Mouse (Mus musculus): ENCODE data around the gene 4833427G06Rik. TPM values are rescaled to one million over a fixed set of nuclear protein-coding genes. Genes with fewer than 3 reads are reported as not detected.
A peak's percentile ranks its signal among the peaks of the same experiment; 100 is the strongest.
"Not testable (repeated sequence)": the region's sequence is repeated elsewhere in the genome, so short reads cannot be mapped to it uniquely, and the experiment has no call there.

The 4833427G06Rik gene
- polyA plus RNA-seq (2014; fragmentation: Nextera tagmentation; extraction: Ambion mirVana): not detected in 2 replicates

DNA sequence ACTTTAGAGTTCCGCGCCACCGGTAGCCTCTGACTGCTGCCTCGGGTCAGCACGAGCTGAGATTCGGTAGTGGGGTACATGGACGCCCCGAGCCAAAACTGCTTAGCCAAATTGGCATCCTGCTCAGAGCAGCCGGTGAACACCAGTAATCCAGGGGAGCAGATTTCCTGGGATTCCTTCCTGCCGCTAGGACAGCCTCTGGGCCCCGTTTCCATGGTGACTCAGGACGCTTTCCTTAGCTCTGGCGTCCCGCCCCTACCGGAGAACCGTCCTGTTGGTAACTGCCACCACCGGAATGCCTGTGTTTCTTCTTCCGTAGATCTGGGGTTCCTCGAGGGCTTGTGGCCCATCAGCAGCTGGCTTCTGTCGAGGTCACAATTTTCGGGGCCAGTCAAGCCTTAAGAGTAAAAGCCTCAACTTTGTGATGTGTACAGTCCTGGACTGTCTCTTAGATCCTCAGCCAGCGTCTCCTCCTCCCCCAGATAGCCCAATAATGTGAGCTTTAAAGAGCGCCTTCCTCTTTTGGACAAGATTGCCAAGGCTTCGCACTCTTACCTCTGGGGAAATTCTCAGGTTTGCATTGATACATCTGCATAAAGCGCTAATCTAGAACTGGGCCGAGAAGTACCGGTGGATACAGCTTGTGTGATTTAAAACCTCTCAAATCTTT lies at the start of gene 4833427G06Rik:
TSS of gene 4833427G06Rik (minus strand) at position 323 of the 670 bp plus-strand sequence.
- Histone ChIP-seq H3K27ac (ENCODE audit: low read depth) (no peak within 1 kb of the TSS), H3K4me2 (ENCODE audit: low read length) (peak within 1 kb of the TSS; percentile 100), H3K9me3 (ENCODE audit: control insufficient read depth, low read length) (no peaks in the 10 kb centered on the region), H3K4me1 (replicated peaks; ENCODE audit: control insufficient read depth, insufficient read depth, low read length) (peaks cover 7% of the 10 kb centered on the region; the same call in 1 of the 2 replicates), H3K9ac (ENCODE audit: low read length) (no peak within 1 kb of the TSS), H3K36me3 (ENCODE audit: control insufficient read depth, insufficient read depth, low read length) (no peaks in the 10 kb centered on the region), H3K4me3 (ENCODE audit: low read depth, low read length) (peak within 1 kb of the TSS; percentile 16; the same call in 1 of the 2 replicates), H3K27me3 (replicated peaks; ENCODE audit: control insufficient read depth, insufficient read depth, low read length) (peaks cover 9% of the 10 kb centered on the region; the same call in 1 of the 2 replicates)
- 9% methylated on average over 27 of the region's 27 CpGs for WGBS
- DNase-seq (ENCODE audit: low spot score) (peak; percentile 85), ATAC-seq (replicated peaks; ENCODE audit: low FRiP score, low TSS enrichment, low read depth) (peak; percentile 75)

- Histone ChIP-seq H3K36me3 (ENCODE audit: control insufficient read depth, insufficient read depth, low read length) (no peaks in the 10 kb centered on the region), H3K4me3 (ENCODE audit: low read depth, low read length) (no peak overlapping the region), H3K27ac (ENCODE audit: low read depth) (no peak overlapping the region), H3K4me2 (ENCODE audit: low read length) (no peak overlapping the region), H3K27me3 (replicated peaks; ENCODE audit: control insufficient read depth, insufficient read depth, low read length) (no peaks in the 10 kb centered on the region), H3K9me3 (ENCODE audit: control insufficient read depth, low read length) (no peaks in the 10 kb centered on the region), H3K9ac (ENCODE audit: low read length) (no peak overlapping the region), H3K4me1 (replicated peaks; ENCODE audit: control insufficient read depth, insufficient read depth, low read length) (peaks cover 3% of the 10 kb centered on the region)
- DNase-seq (ENCODE audit: low spot score): no peak
- WGBS: 81% methylated on average over 5 of the region's 5 CpGs
- ATAC-seq (replicated peaks; ENCODE audit: low FRiP score, low TSS enrichment, low read depth): no peak
Observed at GRCm38 (mm10) chr9:51147294-51147693, 45.4 kb upstream of the 4833427G06Rik start.

- Histone ChIP-seq H3K4me1 (replicated peaks; ENCODE audit: control insufficient read depth, insufficient read depth, low read length) (peaks cover 3% of the 10 kb centered on the region), H3K9ac (ENCODE audit: low read length) (no peak overlapping the region), H3K27me3 (replicated peaks; ENCODE audit: control insufficient read depth, insufficient read depth, low read length) (no peaks in the 10 kb centered on the region), H3K4me2 (ENCODE audit: low read length) (no peak overlapping the region), H3K9me3 (ENCODE audit: control insufficient read depth, low read length) (no peaks in the 10 kb centered on the region), H3K4me3 (ENCODE audit: low read depth, low read length) (no peak overlapping the region), H3K36me3 (ENCODE audit: control insufficient read depth, insufficient read depth, low read length) (no peaks in the 10 kb centered on the region), H3K27ac (ENCODE audit: low read depth) (no peak overlapping the region)
- ATAC-seq (replicated peaks; ENCODE audit: low FRiP score, low TSS enrichment, low read depth) (no peak), DNase-seq (ENCODE audit: low spot score) (no peak)
- WGBS: 75% methylated on average over 4 of the region's 4 CpGs
Observed at GRCm38 (mm10) chr9:51146496-51146895, 44.6 kb upstream of the 4833427G06Rik start.

- no peak overlapping the region for H3K9ac ChIP-seq (ENCODE audit: low read length)
- H3K4me1 ChIP-seq (replicated peaks; ENCODE audit: control insufficient read depth, insufficient read depth, low read length): peaks cover 3% of the 10 kb centered on the region
- H3K9me3 ChIP-seq (ENCODE audit: control insufficient read depth, low read length): no peaks in the 10 kb centered on the region
- H3K4me2 ChIP-seq (ENCODE audit: low read length): no peak overlapping the region
- WGBS: 70% methylated on average over 6 of the region's 6 CpGs
- DNase-seq (ENCODE audit: low spot score) (peak; percentile 34), ATAC-seq (replicated peaks; ENCODE audit: low FRiP score, low TSS enrichment, low read depth) (no peak)
- H3K27me3 ChIP-seq (replicated peaks; ENCODE audit: control insufficient read depth, insufficient read depth, low read length): no peaks in the 10 kb centered on the region
- H3K27ac ChIP-seq (ENCODE audit: low read depth): no peak overlapping the region
- no peak overlapping the region for H3K4me3 ChIP-seq (ENCODE audit: low read depth, low read length)
- H3K36me3 ChIP-seq (ENCODE audit: control insufficient read depth, insufficient read depth, low read length): no peaks in the 10 kb centered on the region
Observed at GRCm38 (mm10) chr9:51144218-51144617, 42.3 kb upstream of the 4833427G06Rik start.

DNA sequence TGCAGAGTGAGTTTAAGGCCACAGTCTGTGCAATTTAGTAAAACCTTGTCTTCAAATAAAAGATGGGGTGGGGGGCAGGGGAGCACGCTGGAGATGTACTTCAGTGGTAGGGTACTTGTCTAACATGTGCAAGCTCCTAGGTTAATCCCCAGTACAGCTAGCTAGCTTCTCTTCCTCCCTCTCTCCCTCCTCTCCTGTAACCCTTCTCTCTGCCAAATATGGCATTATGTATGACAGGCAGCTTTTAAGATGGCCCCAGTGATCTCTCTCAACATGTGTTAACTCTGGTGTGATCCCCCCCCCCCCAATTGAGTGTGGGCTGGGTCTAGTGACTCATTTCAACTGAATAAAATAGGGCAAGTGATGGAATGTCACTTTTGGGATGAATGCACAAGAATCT lies 41.6 kb upstream of the 4833427G06Rik start:
- DNase-seq (ENCODE audit: low spot score) (peak; percentile 12), ATAC-seq (replicated peaks; ENCODE audit: low FRiP score, low TSS enrichment, low read depth) (no peak)
- no peaks in the 10 kb centered on the region for H3K36me3 ChIP-seq (ENCODE audit: control insufficient read depth, insufficient read depth, low read length)
- H3K4me3 ChIP-seq (ENCODE audit: low read depth, low read length): no peak overlapping the region
- H3K9me3 ChIP-seq (ENCODE audit: control insufficient read depth, low read length): no peaks in the 10 kb centered on the region
- H3K4me1 ChIP-seq (replicated peaks; ENCODE audit: control insufficient read depth, insufficient read depth, low read length): peaks cover 3% of the 10 kb centered on the region
- H3K9ac ChIP-seq (ENCODE audit: low read length): no peak overlapping the region
- H3K27ac ChIP-seq (ENCODE audit: low read depth): no peak overlapping the region
- 86% methylated on average over 1 of the region's 1 CpGs for WGBS
- no peak overlapping the region for H3K4me2 ChIP-seq (ENCODE audit: low read length)
- no peaks in the 10 kb centered on the region for H3K27me3 ChIP-seq (replicated peaks; ENCODE audit: control insufficient read depth, insufficient read depth, low read length)

GRCm38 (mm10) chr9:51140711-51141110 lies 38.8 kb upstream of the 4833427G06Rik start:
- DNase-seq (ENCODE audit: low spot score) (peak; percentile 6), ATAC-seq (replicated peaks; ENCODE audit: low FRiP score, low TSS enrichment, low read depth) (no peak)
- Histone ChIP-seq H3K4me3 (ENCODE audit: low read depth, low read length) (no peak overlapping the region), H3K4me1 (replicated peaks; ENCODE audit: control insufficient read depth, insufficient read depth, low read length) (no peaks in the 10 kb centered on the region), H3K36me3 (ENCODE audit: control insufficient read depth, insufficient read depth, low read length) (no peaks in the 10 kb centered on the region), H3K9ac (ENCODE audit: low read length) (no peak overlapping the region), H3K4me2 (ENCODE audit: low read length) (no peak overlapping the region), H3K27ac (ENCODE audit: low read depth) (no peak overlapping the region), H3K27me3 (replicated peaks; ENCODE audit: control insufficient read depth, insufficient read depth, low read length) (no peaks in the 10 kb centered on the region), H3K9me3 (ENCODE audit: control insufficient read depth, low read length) (no peaks in the 10 kb centered on the region)
- WGBS: 85% methylated on average over 3 of the region's 3 CpGs

- H3K27ac ChIP-seq (ENCODE audit: low read depth); H3K9ac ChIP-seq (ENCODE audit: low read length); H3K36me3 ChIP-seq (ENCODE audit: control insufficient read depth, insufficient read depth, low read length); H3K4me1 ChIP-seq (replicated peaks; ENCODE audit: control insufficient read depth, insufficient read depth, low read length); H3K4me2 ChIP-seq (ENCODE audit: low read length); H3K9me3 ChIP-seq (ENCODE audit: control insufficient read depth, low read length); ATAC-seq (replicated peaks; ENCODE audit: low FRiP score, low TSS enrichment, low read depth); DNase-seq (ENCODE audit: low spot score); H3K4me3 ChIP-seq (ENCODE audit: low read depth, low read length); H3K27me3 ChIP-seq (replicated peaks; ENCODE audit: control insufficient read depth, insufficient read depth, low read length): not testable (repeated sequence)
- WGBS: 90% methylated on average over 1 of the region's 1 CpGs
Observed at GRCm38 (mm10) chr9:51139401-51139800, 37.5 kb upstream of the 4833427G06Rik start.

GRCm38 (mm10) chr9:51138301-51138700 lies 36.4 kb upstream of the 4833427G06Rik start:
- WGBS: 86% methylated on average over 1 of the region's 1 CpGs
- no peak overlapping the region for H3K9ac ChIP-seq (ENCODE audit: low read length)
- no peak for ATAC-seq (replicated peaks; ENCODE audit: low FRiP score, low TSS enrichment, low read depth)
- no peaks in the 10 kb centered on the region for H3K9me3 ChIP-seq (ENCODE audit: control insufficient read depth, low read length)
- H3K4me1 ChIP-seq (replicated peaks; ENCODE audit: control insufficient read depth, insufficient read depth, low read length): no peaks in the 10 kb centered on the region
- no peaks in the 10 kb centered on the region for H3K36me3 ChIP-seq (ENCODE audit: control insufficient read depth, insufficient read depth, low read length)
- no peak for DNase-seq (ENCODE audit: low spot score)
- H3K4me3 ChIP-seq (ENCODE audit: low read depth, low read length): no peak overlapping the region
- no peak overlapping the region for H3K27ac ChIP-seq (ENCODE audit: low read depth)
- no peaks in the 10 kb centered on the region for H3K27me3 ChIP-seq (replicated peaks; ENCODE audit: control insufficient read depth, insufficient read depth, low read length)
- H3K4me2 ChIP-seq (ENCODE audit: low read length): no peak overlapping the region

- WGBS: 87% methylated on average over 1 of the region's 1 CpGs
- DNase-seq (ENCODE audit: low spot score) (peak; percentile 28), ATAC-seq (replicated peaks; ENCODE audit: low FRiP score, low TSS enrichment, low read depth) (no peak)
- H3K4me1 ChIP-seq (replicated peaks; ENCODE audit: control insufficient read depth, insufficient read depth, low read length): no peaks in the 10 kb centered on the region
- no peak overlapping the region for H3K4me2 ChIP-seq (ENCODE audit: low read length)
- H3K27ac ChIP-seq (ENCODE audit: low read depth): no peak overlapping the region
- H3K27me3 ChIP-seq (replicated peaks; ENCODE audit: control insufficient read depth, insufficient read depth, low read length): no peaks in the 10 kb centered on the region
- H3K9me3 ChIP-seq (ENCODE audit: control insufficient read depth, low read length): no peaks in the 10 kb centered on the region
- no peak overlapping the region for H3K4me3 ChIP-seq (ENCODE audit: low read depth, low read length)
- no peaks in the 10 kb centered on the region for H3K36me3 ChIP-seq (ENCODE audit: control insufficient read depth, insufficient read depth, low read length)
- no peak overlapping the region for H3K9ac ChIP-seq (ENCODE audit: low read length)
Observed at GRCm38 (mm10) chr9:51137836-51138235, 36.0 kb upstream of the 4833427G06Rik start.

Data from intestine, embryonic 14.5 days (tissue).